38 mouse cellular contexts compared by ENCODE assay signal in the genomic region with DNA sequence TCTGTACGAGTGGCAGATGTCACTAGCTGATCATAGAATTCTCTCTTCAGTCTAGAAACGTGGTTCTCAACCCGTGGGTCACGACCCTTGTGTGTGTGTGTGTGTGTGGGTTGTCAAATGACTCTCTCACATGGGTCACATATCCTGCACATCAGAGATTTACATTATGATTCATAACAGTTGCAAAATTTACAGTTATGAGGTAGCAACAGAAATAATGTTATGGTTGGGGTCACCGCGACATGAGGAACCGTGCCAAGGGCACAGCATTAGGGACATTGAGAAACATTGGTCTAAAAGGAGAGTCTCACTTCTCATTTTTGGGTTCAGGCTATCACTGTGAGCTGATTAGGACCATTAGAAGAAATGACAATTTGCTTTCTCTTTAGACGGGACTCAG. TPM values are rescaled to one million over a fixed set of nuclear protein-coding genes. Genes with fewer than 3 reads are reported as not detected.
DNase-seq lines count a peak whose midpoint lies in the region; ATAC-seq and TF ChIP-seq lines count a peak whose summit lies in the region.
"Had no signal": no experiment of that assay in that cellular context is flagged by ENCODE, and none has a peak within 500 bp of the region (broad histone marks: within the 10 kb centered on the region; RNA-seq: fewer than 3 reads in every experiment).

No protein-coding gene starts in this region.

- intact Hi-C loops in left cerebral cortex, postnatal 10 days (cut with DNase I) = no loop called here

- no peak; a peak in 1 of 4 replicates for TF ChIP-seq EP300 in MEL (IDR thresholded peaks at IDR 0.05; ENCODE audit: low read depth in 1 of 2, low read length in 2 of 2)

- TF ChIP-seq CTCF in MEL (IDR thresholded peaks at IDR 0.05 in 2 of 3, conservative IDR thresholded peaks at IDR 0.05 in 1 of 3; ENCODE audit: control insufficient read depth in 1 of 3, insufficient read depth in 1 of 3, low read depth in 2 of 3, low read length in 3 of 3, poor library complexity in 1 of 3, severe bottlenecking in 1 of 3) = no peak

- ATAC-seq in lung, embryonic 16.5 days (ENCODE audit: low read depth) = peak; percentile 36; the same call in 1 of the 2 replicates
- peak; percentile 81 for ATAC-seq in monocyte, adult 5-6 weeks (replicated peaks; ENCODE audit: insufficient number of reproducible peaks, low FRiP score, low TSS enrichment, poor library complexity, severe bottlenecking)
- ATAC-seq in forebrain, embryonic 12.5 days (ENCODE audit: low FRiP score) = no peak
- ATAC-seq: forebrain, embryonic 14.5 days; intestine, postnatal 0 days had no signal

- TF ChIP-seq POLR2A in MEL (IDR thresholded peaks at IDR 0.05; ENCODE audit: control insufficient read depth in 1 of 2, insufficient read depth in 1 of 2, low read depth in 1 of 2, low read length in 2 of 2, poor library complexity in 1 of 2) = no peak

- no peak overlapping the region for H3K27ac ChIP-seq in lung, embryonic 16.5 days (ENCODE audit: low read length)
- H3K27ac ChIP-seq in MEL (ENCODE audit: control insufficient read depth, low read depth, low read length) = peak overlapping the region; percentile 18; the same call in 1 of the 2 replicates
- peak overlapping the region; percentile 97 for H3K27ac ChIP-seq in macrophage
- H3K27ac ChIP-seq in forebrain, embryonic 12.5 days = no peak overlapping the region
- H3K27ac ChIP-seq: heart, adult 2 months; heart, embryonic 13.5 days; hindbrain, embryonic 14.5 days; left cerebral cortex, adult 2 months; limb, embryonic 15.5 days; liver, embryonic 14.5 days; neural tube, embryonic 12.5 days had no signal

- H3K9ac ChIP-seq in lung, embryonic 16.5 days (ENCODE audit: low read length) = no peak overlapping the region
- H3K9ac ChIP-seq in MEL (ENCODE audit: control insufficient read depth, low read depth, low read length, poor library complexity, severe bottlenecking) = peak overlapping the region; percentile 42
- no peak overlapping the region for H3K9ac ChIP-seq in forebrain, embryonic 12.5 days
- H3K9ac ChIP-seq: heart, embryonic 13.5 days; hindbrain, embryonic 14.5 days; limb, embryonic 15.5 days; liver, embryonic 14.5 days; neural tube, embryonic 12.5 days had no signal

- H3K79me2 ChIP-seq in MEL (ENCODE audit: control insufficient read depth, insufficient read depth, low read length, poor library complexity) (no peaks in the 10 kb centered on the region), macrophage (ENCODE audit: inconsistent target) (no peaks in the 10 kb centered on the region)

- no peaks in the 10 kb centered on the region for H3K27me3 ChIP-seq in lung, embryonic 16.5 days (ENCODE audit: control insufficient read depth, insufficient read depth, low read depth, low read length)
- no peaks in the 10 kb centered on the region for H3K27me3 ChIP-seq in MEL (ENCODE audit: control insufficient read depth in 1 of 2, insufficient read depth in 2 of 2, low read length in 2 of 2)
- H3K27me3 ChIP-seq in forebrain, embryonic 12.5 days = no peaks in the 10 kb centered on the region
- H3K27me3 ChIP-seq: limb, embryonic 15.5 days; neural tube, embryonic 12.5 days had no signal

- no peak for DNase-seq in lung, postnatal 25 days (ENCODE audit: low spot score)
- DNase-seq in MEL (ENCODE audit: low read depth, low spot score) = peak; percentile 53
- DNase-seq in frontal cortex, postnatal 36 days (ENCODE audit: low spot score in 2 of 2) = no peak
- no peak for DNase-seq in left cerebral cortex, postnatal 10 days (ENCODE audit: extremely low spot score in 1 of 2, low spot score in 2 of 2)
- DNase-seq: adrenal gland, postnatal 25 days; cerebellum, adult 18-20 months; cerebellum, postnatal 25 days; gastrocnemius, postnatal 25 days; heart, adult 2 months; heart, postnatal 10 days; kidney, adult 9 months; kidney, postnatal 10 days; layer of hippocampus, adult 9-11 months; left cerebral cortex, postnatal 4 days; lung, postnatal 14 days; midbrain, embryonic 14.5 days; right cerebral cortex, postnatal 4 days; thymus, postnatal 4 days had no signal

- H3K4me3 ChIP-seq in lung, embryonic 16.5 days (ENCODE audit: low read length) = no peak overlapping the region
- peak overlapping the region; percentile 38 to 50 for H3K4me3 ChIP-seq in MEL (ENCODE audit: control insufficient read depth in 1 of 2, insufficient read depth in 1 of 2, low read depth in 2 of 2, low read length in 2 of 2)
- no peak overlapping the region for H3K4me3 ChIP-seq in macrophage (ENCODE audit: inconsistent target)
- no peak overlapping the region for H3K4me3 ChIP-seq in forebrain, embryonic 12.5 days (replicated peaks)
- H3K4me3 ChIP-seq: heart, adult 2 months; heart, embryonic 13.5 days; left cerebral cortex, adult 2 months; limb, embryonic 15.5 days; neural tube, embryonic 12.5 days had no signal

- TF ChIP-seq RAD21 in MEL (IDR thresholded peaks at IDR 0.05; ENCODE audit: low read depth, low read length) = no peak

- H3K4me1 ChIP-seq in lung, embryonic 16.5 days (replicated peaks; ENCODE audit: control insufficient read depth, insufficient read depth, low read length) = peaks cover 18% of the 10 kb centered on the region
- peaks cover 5 to 13% of the 10 kb centered on the region in 2 experiments for H3K4me1 ChIP-seq in MEL (ENCODE audit: control insufficient read depth in 1 of 2, insufficient read depth in 2 of 2, low read length in 2 of 2)
- H3K4me1 ChIP-seq in forebrain, embryonic 12.5 days = 0 out of 2 replicates have a peak, but pooled peaks cover 5% of the 10 kb centered on the region
- H3K4me1 ChIP-seq: heart, embryonic 13.5 days had no signal

- 60% methylated on average over 8 of the region's 8 CpGs for WGBS in lung, embryonic 16.5 days
- 1% methylated on average over 8 of the region's 8 CpGs for WGBS in macrophage (ENCODE audit: missing documents)
- 87% methylated on average over 8 of the region's 8 CpGs for WGBS in forebrain, embryonic 12.5 days

- no peaks in the 10 kb centered on the region for H3K36me3 ChIP-seq in lung, embryonic 16.5 days (ENCODE audit: control insufficient read depth, insufficient read depth, low read length)
- H3K36me3 ChIP-seq in MEL (ENCODE audit: control insufficient read depth in 1 of 2, insufficient read depth in 2 of 2, low read length in 2 of 2) = peaks cover 0 to 3% of the 10 kb centered on the region in 2 experiments; a peak in 1 of 4 replicates
- no peaks in the 10 kb centered on the region for H3K36me3 ChIP-seq in macrophage (ENCODE audit: inconsistent target)
- no peaks in the 10 kb centered on the region for H3K36me3 ChIP-seq in forebrain, embryonic 12.5 days (replicated peaks)
- H3K36me3 ChIP-seq: G1E; heart, embryonic 13.5 days; limb, embryonic 15.5 days; neural tube, embryonic 12.5 days had no signal

- H3K4me2 ChIP-seq in lung, embryonic 16.5 days (ENCODE audit: low read depth, low read length) = no peak overlapping the region
- no peak overlapping the region for H3K4me2 ChIP-seq in forebrain, embryonic 12.5 days
- H3K4me2 ChIP-seq: heart, embryonic 13.5 days; hindbrain, embryonic 14.5 days; limb, embryonic 15.5 days; neural tube, embryonic 12.5 days had no signal

- no peaks in the 10 kb centered on the region for H3K9me3 ChIP-seq in lung, embryonic 16.5 days (ENCODE audit: control insufficient read depth, low read length)
- no peaks in the 10 kb centered on the region for H3K9me3 ChIP-seq in MEL (replicated peaks; ENCODE audit: insufficient read depth, low read length)
- H3K9me3 ChIP-seq in forebrain, embryonic 12.5 days = no peaks in the 10 kb centered on the region
- H3K9me3 ChIP-seq: G1E; heart, embryonic 13.5 days; limb, embryonic 15.5 days; neural tube, embryonic 12.5 days had no signal

TF ChIP-seq in MEL, 35 proteins besides CTCF, POLR2A, EP300 and RAD21:
- 0 out of 2 replicates have a peak, but pooled peaks have one; percentile 8 for TF ChIP-seq ZMIZ1 (IDR thresholded peaks at IDR 0.05; ENCODE audit: low read depth, low read length)
- TF ChIP-seq UBTF (IDR thresholded peaks at IDR 0.05; ENCODE audit: borderline replicate concordance, insufficient read depth, low read depth, low read length) = no peak
- TF ChIP-seq TCF12 (IDR thresholded peaks at IDR 0.05; ENCODE audit: low read depth, low read length) = 0 out of 2 replicates have a peak, but pooled peaks have one; percentile 5
- TF ChIP-seq NELFE (IDR thresholded peaks at IDR 0.05; ENCODE audit: low read depth, low read length) = 0 out of 2 replicates have a peak, but pooled peaks have one; percentile 14
- TF ChIP-seq MXI1 (IDR thresholded peaks at IDR 0.05; ENCODE audit: low read depth, low read length) = 0 out of 2 replicates have a peak, but pooled peaks have one; percentile 31
- TF ChIP-seq RCOR1 (IDR thresholded peaks at IDR 0.05; ENCODE audit: low read depth, low read length) = no peak

RNA-seq across cellular contexts. Expression of gene 1600014C23Rik, which starts 24.3 kb away (rescaled TPM):
- not detected in 2 replicates for polyA plus RNA-seq in lung, embryonic 16.5 days (2015; fragmentation: Nextera tagmentation; extraction: Ambion mirVana)
- 0.81 and 2.1 TPM in 2 replicates for total RNA-seq in MEL (2012; rRNA removed)
- polyA plus RNA-seq in MEL (2012; ENCODE audit: insufficient read depth in 1 of 2, insufficient read length in 2 of 2, low read depth in 1 of 2, low replicate concordance in 2 of 2, missing spikeins in 1 of 2) (1 to 10 TPM in 1 of 2 experiments, not detected in 1; 2.7 TPM), macrophage (2018) (not detected in 3 replicates)
- not detected for total RNA-seq in macrophage (2018; cell fraction: chromatin; rRNA removed)
- total RNA-seq in macrophage (2018; cell fraction: cytosol; rRNA removed) = not detected
- total RNA-seq in macrophage (2018; cell fraction: nucleus; rRNA removed) = not detected
- total RNA-seq in monocyte, adult 5-6 weeks (2017) = not detected in 3 replicates
- total RNA-seq in left cerebral cortex, postnatal 10 days (2021) = not detected
- 0.83 TPM in 1 of 2 replicates, not detected in the other for polyA plus RNA-seq in forebrain, embryonic 12.5 days (2016; fragmentation: Nextera tagmentation; extraction: Ambion mirVana)
- total RNA-seq: adrenal gland, adult 18-20 months; adrenal gland, postnatal 25 days; gastrocnemius, adult 18-20 months; gastrocnemius, postnatal 25 days; heart, postnatal 10 days; hematopoietic stem cell, adult 5-6 weeks; left cerebral cortex, adult 2 months; left cerebral cortex, postnatal 4 days had no signal
- polyA plus RNA-seq: C2C12; embryonic facial prominence, embryonic 11.5 days; heart, adult 2 months; hindbrain, embryonic 14.5 days; intestine, postnatal 0 days; limb, embryonic 15.5 days; liver, embryonic 14.5 days; midbrain, embryonic 14.5 days; neural tube, embryonic 12.5 days; spleen, adult 2 months; thymus, postnatal 0 days had no signal

Comparison
In these comparisons a context has a peak if more than half of its experiments do, and no peak if none do; other contexts are left out.
1. H3K27ac ChIP-seq: peak in MEL (single experiment) and macrophage (single experiment); none in lung, embryonic 16.5 days (single experiment) and forebrain, embryonic 12.5 days (single experiment).
2. H3K4me3 ChIP-seq: peak in MEL (2 of 2); none in lung, embryonic 16.5 days (single experiment), macrophage (single experiment) and forebrain, embryonic 12.5 days (single experiment).